Mouse (Mus musculus): Measurements from ENCODE around the gene Kctd3. TPM values are rescaled to one million over a fixed set of nuclear protein-coding genes. Genes with fewer than 3 reads are reported as not detected.

Gene Kctd3
- polyA plus RNA-seq, 1 experiment from 2014 or later, result 23.8 TPM

GRCm38 (mm10) chr1:189004774-189005173, 2.9 kb downstream of the Kctd3 start:
- H3K4me3 ChIP-seq (ENCODE audit: low read depth, low read length), result no peak overlapping the region
- no peak overlapping the region for H3K4me2 ChIP-seq
- H3K27me3 ChIP-seq (replicated peaks; ENCODE audit: control insufficient read depth, insufficient read depth, low read length), result no peaks in the 10 kb centered on the region
- no peaks in the 10 kb centered on the region for H3K36me3 ChIP-seq (ENCODE audit: control insufficient read depth, insufficient read depth, low read length)
- 85% methylated on average over 1 of the region's 1 CpGs for WGBS
- no peak overlapping the region for H3K27ac ChIP-seq (ENCODE audit: low read depth, low read length)
- peaks cover 9% of the 10 kb centered on the region for H3K4me1 ChIP-seq (replicated peaks; ENCODE audit: control insufficient read depth, insufficient read depth, low read length)
- ATAC-seq (replicated peaks; ENCODE audit: low FRiP score) (no peak), DNase-seq (ENCODE audit: low spot score) (no peak)
- H3K9me3 ChIP-seq (ENCODE audit: control insufficient read depth, low read length), result no peaks in the 10 kb centered on the region
- no peak overlapping the region for H3K9ac ChIP-seq (ENCODE audit: low read depth, low read length)

GRCm38 (mm10) chr1:189001815-189002214, 5.8 kb downstream of the Kctd3 start:
- Histone ChIP-seq H3K9ac (ENCODE audit: low read depth, low read length) (no peak overlapping the region), H3K36me3 (ENCODE audit: control insufficient read depth, insufficient read depth, low read length) (peaks cover 10% of the 10 kb centered on the region; the same call in 1 of the 2 replicates), H3K27ac (ENCODE audit: low read depth, low read length) (no peak overlapping the region), H3K4me2 (no peak overlapping the region), H3K9me3 (ENCODE audit: control insufficient read depth, low read length) (no peaks in the 10 kb centered on the region), H3K4me3 (ENCODE audit: low read depth, low read length) (no peak overlapping the region), H3K27me3 (replicated peaks; ENCODE audit: control insufficient read depth, insufficient read depth, low read length) (no peaks in the 10 kb centered on the region), H3K4me1 (replicated peaks; ENCODE audit: control insufficient read depth, insufficient read depth, low read length) (peaks cover 8% of the 10 kb centered on the region)
- ATAC-seq (replicated peaks; ENCODE audit: low FRiP score), result no peak
- WGBS, result 91% methylated on average over 12 of the region's 12 CpGs
- no peak for DNase-seq (ENCODE audit: low spot score)

- H3K9me3 ChIP-seq (ENCODE audit: control insufficient read depth, low read length), result no peaks in the 10 kb centered on the region
- H3K4me2 ChIP-seq, result no peak overlapping the region
- WGBS, result 91% methylated on average over 10 of the region's 10 CpGs
- DNase-seq (ENCODE audit: low spot score) (no peak), ATAC-seq (replicated peaks; ENCODE audit: low FRiP score) (no peak)
- H3K9ac ChIP-seq (ENCODE audit: low read depth, low read length), result no peak overlapping the region
- H3K27me3 ChIP-seq (replicated peaks; ENCODE audit: control insufficient read depth, insufficient read depth, low read length), result no peaks in the 10 kb centered on the region
- peaks cover 21% of the 10 kb centered on the region for H3K36me3 ChIP-seq (ENCODE audit: control insufficient read depth, insufficient read depth, low read length)
- no peaks in the 10 kb centered on the region for H3K4me1 ChIP-seq (replicated peaks; ENCODE audit: control insufficient read depth, insufficient read depth, low read length)
- H3K27ac ChIP-seq (ENCODE audit: low read depth, low read length), result no peak overlapping the region
- H3K4me3 ChIP-seq (ENCODE audit: low read depth, low read length), result no peak overlapping the region
These were observed 7.7 kb downstream of the Kctd3 start for GRCm38 (mm10) chr1:188999981-189000380.

GRCm38 (mm10) chr1:188997921-188998320, 9.7 kb downstream of the Kctd3 start:
- no peak overlapping the region for H3K27ac ChIP-seq (ENCODE audit: low read depth, low read length)
- no peaks in the 10 kb centered on the region for H3K27me3 ChIP-seq (replicated peaks; ENCODE audit: control insufficient read depth, insufficient read depth, low read length)
- no peak overlapping the region for H3K4me3 ChIP-seq (ENCODE audit: low read depth, low read length)
- no peaks in the 10 kb centered on the region for H3K9me3 ChIP-seq (ENCODE audit: control insufficient read depth, low read length)
- H3K4me1 ChIP-seq (replicated peaks; ENCODE audit: control insufficient read depth, insufficient read depth, low read length), result no peaks in the 10 kb centered on the region
- no peak for ATAC-seq (replicated peaks; ENCODE audit: low FRiP score)
- 93% methylated on average over 3 of the region's 3 CpGs for WGBS
- no peak overlapping the region for H3K9ac ChIP-seq (ENCODE audit: low read depth, low read length)
- H3K4me2 ChIP-seq, result no peak overlapping the region
- DNase-seq (ENCODE audit: low spot score), result no peak
- H3K36me3 ChIP-seq (ENCODE audit: control insufficient read depth, insufficient read depth, low read length), result peaks cover 24% of the 10 kb centered on the region

- H3K36me3 ChIP-seq (ENCODE audit: control insufficient read depth, insufficient read depth, low read length), result peaks cover 35% of the 10 kb centered on the region
- H3K27ac ChIP-seq (ENCODE audit: low read depth, low read length), result no peak overlapping the region
- H3K9me3 ChIP-seq (ENCODE audit: control insufficient read depth, low read length), result no peaks in the 10 kb centered on the region
- DNase-seq (ENCODE audit: low spot score), result no peak
- H3K9ac ChIP-seq (ENCODE audit: low read depth, low read length), result no peak overlapping the region
- ATAC-seq (replicated peaks; ENCODE audit: low FRiP score), result no peak
- no peak overlapping the region for H3K4me2 ChIP-seq
- no peaks in the 10 kb centered on the region for H3K4me1 ChIP-seq (replicated peaks; ENCODE audit: control insufficient read depth, insufficient read depth, low read length)
- WGBS, result 56% methylated on average over 4 of the region's 4 CpGs
- H3K4me3 ChIP-seq (ENCODE audit: low read depth, low read length), result no peak overlapping the region
- H3K27me3 ChIP-seq (replicated peaks; ENCODE audit: control insufficient read depth, insufficient read depth, low read length), result no peaks in the 10 kb centered on the region
These were observed 14.4 kb downstream of the Kctd3 start for GRCm38 (mm10) chr1:188993218-188993617.

GRCm38 (mm10) chr1:188980050-188980449, 27.6 kb downstream of the Kctd3 start:
- H3K27me3 ChIP-seq (replicated peaks; ENCODE audit: control insufficient read depth, insufficient read depth, low read length), result no peaks in the 10 kb centered on the region
- H3K4me2 ChIP-seq, result no peak overlapping the region
- H3K4me3 ChIP-seq (ENCODE audit: low read depth, low read length), result no peak overlapping the region
- WGBS, result 26% methylated on average over 3 of the region's 3 CpGs
- H3K36me3 ChIP-seq (ENCODE audit: control insufficient read depth, insufficient read depth, low read length), result peaks cover 37% of the 10 kb centered on the region
- H3K4me1 ChIP-seq (replicated peaks; ENCODE audit: control insufficient read depth, insufficient read depth, low read length), result no peaks in the 10 kb centered on the region
- DNase-seq (ENCODE audit: low spot score) (peak; percentile 56), ATAC-seq (replicated peaks; ENCODE audit: low FRiP score) (peak; percentile 74)
- H3K27ac ChIP-seq (ENCODE audit: low read depth, low read length), result no peak overlapping the region
- no peak overlapping the region for H3K9ac ChIP-seq (ENCODE audit: low read depth, low read length)
- no peaks in the 10 kb centered on the region for H3K9me3 ChIP-seq (ENCODE audit: control insufficient read depth, low read length)

GRCm38 (mm10) chr1:188973926-188974325, 33.7 kb downstream of the Kctd3 start:
- WGBS, result 87% methylated on average over 16 of the region's 16 CpGs

GRCm38 (mm10) chr1:188973078-188973477, 34.6 kb downstream of the Kctd3 start:
- Histone ChIP-seq H3K9ac (ENCODE audit: low read depth, low read length) (no peak overlapping the region), H3K27me3 (replicated peaks; ENCODE audit: control insufficient read depth, insufficient read depth, low read length) (no peaks in the 10 kb centered on the region), H3K9me3 (ENCODE audit: control insufficient read depth, low read length) (no peaks in the 10 kb centered on the region), H3K4me1 (replicated peaks; ENCODE audit: control insufficient read depth, insufficient read depth, low read length) (no peaks in the 10 kb centered on the region), H3K27ac (ENCODE audit: low read depth, low read length) (peak overlapping the region; percentile 77), H3K4me2 (no peak overlapping the region), H3K36me3 (ENCODE audit: control insufficient read depth, insufficient read depth, low read length) (peaks cover 22% of the 10 kb centered on the region), H3K4me3 (ENCODE audit: low read depth, low read length) (no peak overlapping the region)
- 78% methylated on average over 6 of the region's 6 CpGs for WGBS
- DNase-seq (ENCODE audit: low spot score) (no peak), ATAC-seq (replicated peaks; ENCODE audit: low FRiP score) (peak; percentile 94)

More at GRCm38 (mm10) chr1:188973926-188974325, 33.7 kb downstream of the Kctd3 start:
- Histone ChIP-seq H3K9ac (ENCODE audit: low read depth, low read length) (no peak overlapping the region), H3K4me1 (replicated peaks; ENCODE audit: control insufficient read depth, insufficient read depth, low read length) (no peaks in the 10 kb centered on the region), H3K36me3 (ENCODE audit: control insufficient read depth, insufficient read depth, low read length) (peaks cover 22% of the 10 kb centered on the region), H3K27me3 (replicated peaks; ENCODE audit: control insufficient read depth, insufficient read depth, low read length) (no peaks in the 10 kb centered on the region), H3K4me2 (no peak overlapping the region), H3K27ac (ENCODE audit: low read depth, low read length) (peak overlapping the region; percentile 77), H3K9me3 (ENCODE audit: control insufficient read depth, low read length) (no peaks in the 10 kb centered on the region), H3K4me3 (ENCODE audit: low read depth, low read length) (no peak overlapping the region)
- ATAC-seq (replicated peaks; ENCODE audit: low FRiP score) (peak; percentile 32), DNase-seq (ENCODE audit: low spot score) (no peak)

- Histone ChIP-seq H3K9me3 (ENCODE audit: control insufficient read depth, low read length) (no peaks in the 10 kb centered on the region), H3K27ac (ENCODE audit: low read depth, low read length) (no peak overlapping the region), H3K36me3 (ENCODE audit: control insufficient read depth, insufficient read depth, low read length) (no peaks in the 10 kb centered on the region), H3K9ac (ENCODE audit: low read depth, low read length) (no peak overlapping the region), H3K27me3 (replicated peaks; ENCODE audit: control insufficient read depth, insufficient read depth, low read length) (no peaks in the 10 kb centered on the region), H3K4me1 (replicated peaks; ENCODE audit: control insufficient read depth, insufficient read depth, low read length) (no peaks in the 10 kb centered on the region), H3K4me2 (no peak overlapping the region), H3K4me3 (ENCODE audit: low read depth, low read length) (no peak overlapping the region)
- no peak for ATAC-seq (replicated peaks; ENCODE audit: low FRiP score)
- no peak for DNase-seq (ENCODE audit: low spot score)
- 90% methylated on average over 4 of the region's 4 CpGs for WGBS
These were observed 55.1 kb downstream of the Kctd3 start for GRCm38 (mm10) chr1:188952501-188952900.
